Mouse (Mus musculus) stomach, embryonic 14.5 days (tissue): ENCODE data around the gene Ndc1. TPM values are rescaled to one million over a fixed set of nuclear protein-coding genes. Genes with fewer than 3 reads are reported as not detected.

Experiments
- ATAC-seq: fragments of 200-750 bp; cut with Nextera tagmentation; 2 replicates; pipeline ENCODE4 v1.8.0; 2017; ENCODE audit warnings: low read depth, moderate TSS enrichment; ENCODE audit not compliant: insufficient number of reproducible peaks, insufficient read depth, low FRiP score
- H3K27ac ChIP-seq: fragments of 300-500 bp; sonication (generic); 2 replicates; pipeline ENCODE4 v1.5.1; 2014; ENCODE audit warnings: mild to moderate bottlenecking, low read length, moderate library complexity, mixed read lengths
- H3K27me3 ChIP-seq: fragments of 300-500 bp; sonication (generic); 2 replicates; pipeline ENCODE4 v1.6.1; 2014; ENCODE audit warnings: low read length, control low read depth, mixed read lengths; ENCODE audit not compliant: control insufficient read depth, insufficient read depth
- H3K36me3 ChIP-seq: fragments of 300-500 bp; sonication (generic); 2 replicates; pipeline ENCODE4 v1.6.1; 2014; ENCODE audit warnings: mild to moderate bottlenecking, control low read depth, low read length, moderate library complexity, mixed read lengths; ENCODE audit not compliant: control insufficient read depth, insufficient read depth
- H3K4me1 ChIP-seq: fragments of 300-500 bp; sonication (generic); 2 replicates; pipeline ENCODE4 v1.6.1; 2014; ENCODE audit warnings: low read length, control low read depth, mixed read lengths; ENCODE audit not compliant: control insufficient read depth, insufficient read depth
- H3K4me2 ChIP-seq: fragments of 300-500 bp; sonication (generic); replicated peaks from 2 replicates; pipeline ENCODE4 v1.6.1; 2014; ENCODE audit warnings: low read depth, low read length, control low read depth
- H3K4me3 ChIP-seq: fragments of 300-500 bp; sonication (generic); 2 replicates; pipeline ENCODE4 v1.5.1; 2014; ENCODE audit warnings: low read depth, low read length, control low read depth
- H3K9ac ChIP-seq: fragments of 300-500 bp; sonication (generic); replicated peaks from 2 replicates; pipeline ENCODE4 v1.6.1; 2014; ENCODE audit warnings: low read depth, mild to moderate bottlenecking, control low read depth, low read length, moderate library complexity, mixed read lengths
- H3K9me3 ChIP-seq: fragments of 300-500 bp; sonication (generic); 2 replicates; pipeline ENCODE4 v1.6.1; 2016; ENCODE audit warnings: low read depth, low read length, control low read depth; ENCODE audit not compliant: control insufficient read depth
- WGBS: fragments of 180-500 bp; shearing (Covaris S2); extraction: QIAGEN DNeasy Blood & Tissue Kit; methylation state at CpG from one replicate; pipeline ENCODE4 v1.1.7; 2014; 5-methylcytosine and 5-hydroxymethylcytosine counted together
- microRNA-seq: library from miRNA; unstranded; fragments of <30 nt; microRNA quantifications from one replicate; pipeline ENCODE4, GENCODE M21; 2016
- polyA plus RNA-seq: library from polyadenylated mRNA; unstranded; fragments of >200 nt; fragmentation: Nextera tagmentation; extraction: Ambion mirVana; gene quantifications from 2 replicates; pipeline ENCODE4 v1.2.1, GENCODE M21; 2014

Ndc1 gene
- polyA plus RNA-seq, 1 experiment from 2014 or later: 35.5 TPM

- ATAC-seq: peak; percentile 53; the same call in 1 of the 2 replicates
- no peaks in the 10 kb centered on the region for H3K27me3 ChIP-seq
- 67% methylated on average over 16 of the region's 16 CpGs for WGBS
Measured at GRCm38 (mm10) chr4:107453141-107453984, 85.8 kb downstream of the Ndc1 start.

DNA sequence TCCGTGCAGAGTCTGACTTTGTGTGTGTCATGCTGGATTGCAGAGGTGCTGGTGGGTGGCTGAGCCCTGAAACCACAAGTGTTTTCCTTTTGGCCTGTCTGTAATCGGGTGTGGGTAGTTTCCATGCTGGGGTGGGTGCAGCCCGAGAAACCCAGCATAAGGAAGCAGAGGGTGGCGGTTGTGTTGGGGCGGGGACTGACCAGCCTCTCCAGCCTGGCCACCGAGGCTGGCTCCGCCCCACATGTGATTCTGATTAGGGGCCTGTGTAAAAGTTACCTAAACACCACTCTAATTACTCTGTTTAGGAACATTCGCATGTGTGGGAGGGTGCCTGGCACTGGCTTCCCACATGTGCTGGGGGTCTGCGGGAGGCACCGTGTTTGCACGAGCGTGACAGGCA is 90.0 kb downstream of the Ndc1 start:
- H3K4me1 ChIP-seq: no peaks in the 10 kb centered on the region
- H3K4me3 ChIP-seq: no peak overlapping the region
- H3K9me3 ChIP-seq: no peaks in the 10 kb centered on the region
- no peak overlapping the region for H3K27ac ChIP-seq
- no peaks in the 10 kb centered on the region for H3K27me3 ChIP-seq
- no peak overlapping the region for H3K4me2 ChIP-seq
- H3K9ac ChIP-seq: no peak overlapping the region
- ATAC-seq: peak; percentile 39; the same call in 1 of the 2 replicates
- WGBS: 59% methylated on average over 12 of the region's 12 CpGs
- no peaks in the 10 kb centered on the region for H3K36me3 ChIP-seq

More at GRCm38 (mm10) chr4:107453141-107453984, 85.8 kb downstream of the Ndc1 start:
- no peaks in the 10 kb centered on the region for H3K9me3 ChIP-seq
- no peaks in the 10 kb centered on the region for H3K36me3 ChIP-seq
- H3K4me1 ChIP-seq: no peaks in the 10 kb centered on the region
- no peak overlapping the region for H3K9ac ChIP-seq
- no peak overlapping the region for H3K27ac ChIP-seq
- H3K4me3 ChIP-seq: no peak overlapping the region
- H3K4me2 ChIP-seq: no peak overlapping the region

- H3K9me3 ChIP-seq: no peaks in the 10 kb centered on the region
- no peaks in the 10 kb centered on the region for H3K36me3 ChIP-seq
- H3K27ac ChIP-seq: no peak overlapping the region
- H3K9ac ChIP-seq: no peak overlapping the region
- H3K27me3 ChIP-seq: no peaks in the 10 kb centered on the region
- 71% methylated on average over 17 of the region's 17 CpGs for WGBS
- peak; percentile 64; the same call in 1 of the 2 replicates for ATAC-seq
- no peak overlapping the region for H3K4me2 ChIP-seq
- H3K4me1 ChIP-seq: no peaks in the 10 kb centered on the region
- no peak overlapping the region for H3K4me3 ChIP-seq
Measured at GRCm38 (mm10) chr4:107458907-107459306, 91.3 kb downstream of the Ndc1 start.

DNA sequence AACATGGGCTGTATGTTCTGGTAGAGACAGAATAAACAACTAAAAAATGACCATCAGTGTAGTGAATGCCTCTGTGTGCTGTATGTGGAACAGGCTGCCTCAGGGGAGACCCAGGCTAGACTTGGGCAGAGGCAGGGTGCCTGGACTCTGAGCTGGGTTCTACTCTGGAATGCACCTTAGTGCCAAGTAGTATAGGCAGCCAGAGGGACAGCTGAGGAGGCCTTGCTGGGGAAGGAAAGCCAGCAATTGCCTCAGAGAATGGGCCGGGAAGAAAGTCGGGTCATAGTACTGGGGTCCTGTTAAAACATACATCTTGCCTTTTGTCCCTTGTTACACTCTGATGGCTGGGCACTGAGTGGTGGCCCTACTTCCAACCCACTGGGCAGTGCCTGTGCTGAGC is 91.9 kb downstream of the Ndc1 start:
- Histone ChIP-seq H3K36me3 (no peaks in the 10 kb centered on the region), H3K9me3 (no peaks in the 10 kb centered on the region), H3K9ac (no peak overlapping the region), H3K4me3 (no peak overlapping the region), H3K4me1 (no peaks in the 10 kb centered on the region), H3K4me2 (no peak overlapping the region), H3K27ac (no peak overlapping the region), H3K27me3 (no peaks in the 10 kb centered on the region)
- ATAC-seq: no peak
- 87% methylated on average over 2 of the region's 2 CpGs for WGBS

DNA sequence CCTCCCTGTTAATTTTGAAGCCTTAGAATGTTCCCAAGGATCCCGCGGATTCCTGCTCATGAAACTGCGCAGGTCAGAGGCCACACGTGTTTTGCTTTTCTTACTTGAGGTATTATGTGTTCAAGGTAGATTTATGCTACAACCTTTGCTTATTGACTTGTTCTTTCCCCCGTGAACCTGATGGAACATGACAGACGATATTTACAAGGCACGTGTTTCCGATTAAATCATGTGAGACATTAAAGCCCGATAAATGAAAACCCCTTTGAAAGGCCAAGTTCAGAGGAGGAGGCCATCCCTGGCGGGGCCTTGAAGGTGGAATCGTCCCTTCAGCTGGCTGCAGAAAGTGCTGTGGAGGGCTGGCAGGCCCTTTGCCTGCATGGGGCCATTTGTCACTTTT is 92.9 kb downstream of the Ndc1 start:
- no peaks in the 10 kb centered on the region for H3K36me3 ChIP-seq
- H3K27ac ChIP-seq: no peak overlapping the region
- no peaks in the 10 kb centered on the region for H3K27me3 ChIP-seq
- no peak for ATAC-seq
- WGBS: 68% methylated on average over 11 of the region's 11 CpGs
- no peak overlapping the region for H3K4me3 ChIP-seq
- no peak overlapping the region for H3K4me2 ChIP-seq
- H3K9me3 ChIP-seq: no peaks in the 10 kb centered on the region
- H3K4me1 ChIP-seq: no peaks in the 10 kb centered on the region
- H3K9ac ChIP-seq: no peak overlapping the region

Small RNAs within 50 kb of the gene (microRNA-seq; reads per million reads assigned to microRNA genes)
- not detected for gene Gm24804

Other genes with a start within 250 kb of the Ndc1 start
- 384 and 395 TPM in 2 replicates for gene Tmem59, start 189.4 kb upstream of the Ndc1 start, polyA plus RNA-seq
- gene Tceanc2, start 188.7 kb upstream of the Ndc1 start, polyA plus RNA-seq: 16.1 and 20.8 TPM in 2 replicates
- gene Ldlrad1, start 158.6 kb upstream of the Ndc1 start, polyA plus RNA-seq: not detected in 2 replicates
- gene Lrrc42, start 114.3 kb upstream of the Ndc1 start, polyA plus RNA-seq: 67.6 and 70.4 TPM in 2 replicates
- 37.8 and 40.6 TPM in 2 replicates for gene Hspb11, start 114.2 kb upstream of the Ndc1 start, polyA plus RNA-seq
- gene Dio1, start 60.6 kb upstream of the Ndc1 start, polyA plus RNA-seq: not detected in 2 replicates
- gene Yipf1, start 53.4 kb upstream of the Ndc1 start, polyA plus RNA-seq: 55.3 and 57.1 TPM in 2 replicates
- 0.20 and 0.69 TPM in 2 replicates for gene Glis1, start 66.8 kb downstream of the Ndc1 start, polyA plus RNA-seq